Mouse (Mus musculus) G1E (cell line): ENCODE data around the gene Slc35g2.

Source experiments
- CTCF ChIP-seq: IDR thresholded peaks from 2 replicates; pipeline ENCODE4 v1.5.1; 2012; ENCODE audit warnings: low read depth, low read length, inconsistent platforms, mixed read lengths
- GATA1 ChIP-seq: IDR thresholded peaks from 2 replicates; pipeline ENCODE4 v1.6.1; 2012; ENCODE audit warnings: borderline replicate concordance, low read length, inconsistent platforms, mixed read lengths
- TAL1 ChIP-seq: conservative IDR thresholded peaks from 2 replicates; pipeline ENCODE4 v1.6.1; 2012; ENCODE audit warnings: low read depth, low read length, inconsistent platforms, mixed read lengths

GRCm38 (mm10) chr9:100571511-100571910, 621 bp upstream of the Slc35g2 start:
- TF ChIP-seq CTCF (no peak), GATA1 (no peak), TAL1 (no peak)
